Mouse (Mus musculus) liver, embryonic 13.5 days (tissue): ENCODE measurements around the gene Mtf2. TPM values are rescaled to one million over a fixed set of nuclear protein-coding genes. Genes with fewer than 3 reads are reported as not detected.
"Not testable (repeated sequence)": the region's sequence is repeated elsewhere in the genome, so short reads cannot be mapped to it uniquely, and the experiment has no call there.

Source experiments
- ATAC-seq: fragments of 200-750 bp; cut with Nextera tagmentation; 2 replicates; pipeline ENCODE4 v1.8.0; 2017; ENCODE audit warnings: low read depth, mild to moderate bottlenecking, moderate number of reproducible peaks, moderate library complexity
- DNase-seq: peaks from one replicate; pipeline ENCODE4 v3.0.0; 2022
- H3K27ac ChIP-seq: fragments of 300-500 bp; sonication (generic); 2 replicates; pipeline ENCODE4 v1.5.1; 2015; ENCODE audit warnings: moderate library complexity, mild to moderate bottlenecking, inconsistent platforms
- H3K27me3 ChIP-seq: fragments of 300-500 bp; sonication (generic); 2 replicates; pipeline ENCODE4 v1.6.1; 2015; ENCODE audit warnings: mild to moderate bottlenecking, inconsistent platforms
- H3K36me3 ChIP-seq: fragments of 300-500 bp; sonication (generic); 2 replicates; pipeline ENCODE4 v1.6.1; 2015; ENCODE audit warnings: mild to moderate bottlenecking, inconsistent platforms
- H3K4me1 ChIP-seq: fragments of 300-500 bp; sonication (generic); replicated peaks from 2 replicates; pipeline ENCODE4 v1.6.1; 2015; ENCODE audit warnings: inconsistent platforms
- H3K4me2 ChIP-seq: fragments of 300-500 bp; sonication (generic); 2 replicates; pipeline ENCODE4 v1.6.1; 2015; ENCODE audit warnings: inconsistent platforms, mild to moderate bottlenecking, moderate library complexity
- H3K4me3 ChIP-seq: fragments of 300-500 bp; sonication (generic); replicated peaks from 2 replicates; pipeline ENCODE4 v1.5.1; 2015; ENCODE audit warnings: mild to moderate bottlenecking, inconsistent platforms
- H3K9ac ChIP-seq: fragments of 300-500 bp; sonication (generic); 2 replicates; pipeline ENCODE4 v1.6.1; 2015; ENCODE audit warnings: mild to moderate bottlenecking, inconsistent platforms
- H3K9me3 ChIP-seq: fragments of 300-500 bp; sonication (generic); replicated peaks from 2 replicates; pipeline ENCODE4 v1.6.1; 2016; ENCODE audit warnings: inconsistent platforms
- WGBS: fragments of 180-500 bp; shearing (Covaris S2); methylation state at CpG from one replicate; pipeline ENCODE4 v1.1.7; 2015; ENCODE audit not compliant: insufficient replicate concordance; 5-methylcytosine and 5-hydroxymethylcytosine counted together
- polyA plus RNA-seq: library from polyadenylated mRNA; unstranded; fragments of >200 nt; fragmentation: Nextera tagmentation; extraction: Ambion mirVana; gene quantifications from 2 replicates; pipeline ENCODE4 v1.2.1, GENCODE M21; 2015

The Mtf2 gene
- polyA plus RNA-seq, 1 experiment from 2014 or later = 46.4 TPM

DNA sequence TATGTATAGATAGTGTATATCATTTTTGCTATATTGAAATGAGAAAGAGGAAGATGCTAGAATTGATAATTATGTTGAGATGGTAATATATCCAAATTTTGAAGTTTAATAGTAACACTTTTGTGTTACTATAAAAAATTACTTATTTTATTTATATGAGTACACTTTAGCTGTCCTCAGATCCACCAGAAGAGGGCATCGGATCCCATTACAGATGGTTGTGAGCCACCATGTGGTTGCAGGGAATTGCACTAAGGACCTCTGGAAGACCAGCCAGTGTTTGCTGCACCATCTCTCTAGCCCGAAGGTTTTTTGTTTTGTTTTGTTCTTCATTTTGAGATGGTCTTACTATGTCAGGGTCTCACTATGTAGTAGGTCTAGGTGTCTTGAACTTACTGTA is 20.0 kb downstream of the Mtf2 start:
- no peak overlapping the region for H3K27ac ChIP-seq
- H3K4me3 ChIP-seq = no peak overlapping the region
- H3K27me3 ChIP-seq = no peaks in the 10 kb centered on the region
- no peak overlapping the region for H3K4me2 ChIP-seq
- WGBS = 85% methylated on average over 2 of the region's 2 CpGs
- no peak overlapping the region for H3K9ac ChIP-seq
- H3K36me3 ChIP-seq = peaks cover 61% of the 10 kb centered on the region
- no peaks in the 10 kb centered on the region for H3K9me3 ChIP-seq
- ATAC-seq (no peak), DNase-seq (no peak)
- H3K4me1 ChIP-seq = no peaks in the 10 kb centered on the region

DNA sequence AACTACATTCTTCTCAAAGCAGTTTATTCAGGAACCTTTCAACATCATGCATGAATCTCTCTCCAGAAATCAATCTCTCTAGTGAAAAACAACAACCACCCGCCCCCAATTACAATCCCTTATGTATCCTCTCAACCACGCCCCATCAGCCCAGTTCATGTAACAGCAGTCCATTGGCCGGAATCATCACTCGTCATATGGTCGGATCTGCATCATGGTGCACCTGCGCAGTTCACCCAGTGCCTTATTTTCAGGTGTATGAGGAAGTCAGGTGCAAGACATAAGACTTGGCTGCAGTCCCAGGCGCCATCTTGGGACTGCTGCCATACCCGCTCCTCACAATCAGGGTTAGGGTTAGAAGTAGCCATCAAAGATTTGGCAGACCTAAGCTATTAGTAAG is 27.3 kb downstream of the Mtf2 start:
- not testable (repeated sequence) for H3K9ac ChIP-seq, DNase-seq, H3K9me3 ChIP-seq, ATAC-seq, H3K4me3 ChIP-seq, H3K4me2 ChIP-seq, H3K27me3 ChIP-seq, H3K4me1 ChIP-seq, H3K27ac ChIP-seq
- 88% methylated on average over 8 of the region's 8 CpGs for WGBS
- H3K36me3 ChIP-seq = peaks cover 63% of the 10 kb centered on the region

GRCm38 (mm10) chr5:108097676-108098075 is 32.2 kb downstream of the Mtf2 start:
- Histone ChIP-seq H3K36me3 (peaks cover 52% of the 10 kb centered on the region), H3K4me2 (no peak overlapping the region), H3K27ac (no peak overlapping the region), H3K9me3 (no peaks in the 10 kb centered on the region), H3K27me3 (no peaks in the 10 kb centered on the region), H3K9ac (no peak overlapping the region), H3K4me1 (no peaks in the 10 kb centered on the region), H3K4me3 (no peak overlapping the region)
- ATAC-seq (no peak), DNase-seq (no peak)
- WGBS = 80% methylated on average over 3 of the region's 3 CpGs

GRCm38 (mm10) chr5:108100196-108100595 is 34.7 kb downstream of the Mtf2 start:
- DNase-seq (no peak), ATAC-seq (no peak)
- peaks cover 52% of the 10 kb centered on the region for H3K36me3 ChIP-seq
- H3K27ac ChIP-seq = no peak overlapping the region
- H3K9me3 ChIP-seq = no peaks in the 10 kb centered on the region
- no peak overlapping the region for H3K4me2 ChIP-seq
- H3K9ac ChIP-seq = no peak overlapping the region
- H3K4me1 ChIP-seq = no peaks in the 10 kb centered on the region
- H3K4me3 ChIP-seq = no peak overlapping the region
- H3K27me3 ChIP-seq = no peaks in the 10 kb centered on the region

DNA sequence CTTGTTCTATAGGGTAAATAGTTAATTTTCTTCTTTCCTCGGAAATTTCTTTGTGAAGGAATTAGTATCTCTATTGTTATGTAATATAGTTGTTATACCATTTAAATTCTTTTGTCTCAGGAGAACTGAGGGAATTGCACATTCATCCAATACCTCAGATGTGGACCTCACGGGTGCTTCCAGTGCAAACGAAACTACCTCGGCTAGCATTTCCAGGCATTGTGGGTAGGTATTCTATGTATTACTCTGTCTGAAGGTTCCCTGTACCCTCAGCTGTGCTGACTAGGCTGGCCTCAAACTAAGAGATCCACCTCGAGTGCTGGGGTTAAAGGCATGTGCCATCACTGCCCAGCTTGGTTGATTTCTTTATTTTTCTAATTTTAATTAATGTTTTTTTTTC is 38.8 kb downstream of the Mtf2 start:
- Histone ChIP-seq H3K27me3 (no peaks in the 10 kb centered on the region), H3K4me2 (no peak overlapping the region), H3K27ac (no peak overlapping the region), H3K36me3 (peaks cover 44% of the 10 kb centered on the region), H3K9me3 (no peaks in the 10 kb centered on the region), H3K4me1 (no peaks in the 10 kb centered on the region), H3K9ac (no peak overlapping the region), H3K4me3 (no peak overlapping the region)
- WGBS = 82% methylated on average over 5 of the region's 5 CpGs
- DNase-seq (no peak), ATAC-seq (no peak)

DNA sequence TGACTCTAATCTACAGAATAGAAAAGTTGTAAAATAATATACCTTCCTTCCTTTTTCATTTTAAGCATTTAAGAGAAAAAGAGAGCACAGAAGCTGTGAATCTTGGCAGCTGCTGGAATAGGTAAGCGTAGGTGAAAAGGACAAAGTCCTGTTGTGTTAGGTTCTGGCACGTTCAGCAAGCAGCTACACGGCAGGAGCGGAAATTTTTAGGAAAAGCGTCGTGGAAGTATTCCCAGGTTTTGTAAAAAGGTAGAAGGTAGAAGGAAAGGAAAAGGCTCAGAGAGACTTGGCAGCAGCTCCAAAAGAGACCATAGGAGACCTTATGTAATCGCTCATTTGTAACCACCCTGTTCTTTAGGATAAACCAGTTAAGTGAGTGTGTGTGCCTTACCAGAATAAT is 43.9 kb downstream of the Mtf2 start:
- no peaks in the 10 kb centered on the region for H3K4me1 ChIP-seq
- no peak overlapping the region for H3K4me3 ChIP-seq
- ATAC-seq = no peak
- H3K27me3 ChIP-seq = no peaks in the 10 kb centered on the region
- H3K9ac ChIP-seq = no peak overlapping the region
- H3K27ac ChIP-seq = no peak overlapping the region
- no peak overlapping the region for H3K4me2 ChIP-seq
- WGBS = 89% methylated on average over 7 of the region's 7 CpGs
- no peaks in the 10 kb centered on the region for H3K9me3 ChIP-seq
- DNase-seq = no peak
- H3K36me3 ChIP-seq = peaks cover 25% of the 10 kb centered on the region

- Histone ChIP-seq H3K27me3 (no peaks in the 10 kb centered on the region), H3K4me3 (no peak overlapping the region), H3K4me2 (no peak overlapping the region), H3K27ac (no peak overlapping the region), H3K9me3 (no peaks in the 10 kb centered on the region), H3K4me1 (no peaks in the 10 kb centered on the region), H3K36me3 (peaks cover 5% of the 10 kb centered on the region; the same call in 1 of the 2 replicates), H3K9ac (no peak overlapping the region)
- WGBS = 86% methylated on average over 4 of the region's 4 CpGs
- DNase-seq (no peak), ATAC-seq (no peak)
These were observed 52.2 kb downstream of the Mtf2 start for GRCm38 (mm10) chr5:108117693-108118092.

DNA sequence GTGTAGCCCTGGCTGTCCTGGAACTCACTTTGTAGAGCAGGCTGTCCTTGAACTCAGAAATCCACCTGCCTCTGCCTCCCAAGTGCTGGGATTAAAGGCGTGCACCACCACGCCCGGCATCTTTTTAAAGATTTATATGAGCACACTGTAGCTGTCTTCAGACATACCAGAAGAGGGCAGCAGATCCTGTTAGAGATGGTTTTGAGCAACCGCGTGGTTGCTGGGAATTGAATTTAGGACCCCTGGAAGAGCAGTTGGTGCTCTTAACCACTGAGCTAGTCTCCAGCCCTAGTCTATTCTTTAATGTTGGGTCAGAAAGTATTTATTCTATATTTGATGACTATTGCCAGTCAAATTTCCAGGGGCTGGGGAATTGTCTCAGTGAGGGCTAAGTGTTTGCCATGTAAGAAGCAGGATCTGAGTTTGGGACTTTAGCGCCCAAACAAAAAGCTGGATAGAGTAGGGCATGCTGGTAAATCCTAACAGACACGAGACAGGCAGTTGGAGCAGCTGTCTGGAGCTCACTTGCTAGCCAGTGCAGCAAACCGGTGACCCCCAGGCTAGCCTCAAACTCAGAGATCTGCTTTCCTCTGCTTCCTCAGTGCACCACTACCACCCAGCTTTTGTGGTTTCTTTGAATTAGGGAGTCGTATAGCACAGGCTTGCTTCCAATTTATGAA is 54.9 kb downstream of the Mtf2 start:
- Histone ChIP-seq H3K4me1 (no peaks in the 10 kb centered on the region), H3K9ac (no peak overlapping the region), H3K4me2 (no peak overlapping the region), H3K36me3 (peaks cover 5% of the 10 kb centered on the region; the same call in 1 of the 2 replicates), H3K9me3 (no peaks in the 10 kb centered on the region), H3K27ac (no peak overlapping the region), H3K4me3 (no peak overlapping the region), H3K27me3 (no peaks in the 10 kb centered on the region)
- 75% methylated on average over 9 of the region's 9 CpGs for WGBS
- DNase-seq = no peak
- ATAC-seq = no peak

- Histone ChIP-seq H3K4me2 (peak overlapping the region; percentile 97), H3K9me3 (no peaks in the 10 kb centered on the region), H3K9ac (peak overlapping the region; percentile 90), H3K27ac (peak overlapping the region; percentile 84), H3K4me3 (peak overlapping the region; percentile 92), H3K27me3 (no peaks in the 10 kb centered on the region), H3K36me3 (peaks cover 7% of the 10 kb centered on the region), H3K4me1 (peaks cover 24% of the 10 kb centered on the region)
- ATAC-seq = peak; percentile 49
- no peak for DNase-seq
- under 1% methylated on average over 32 of the region's 32 CpGs for WGBS
These were observed 66.5 kb downstream of the Mtf2 start for GRCm38 (mm10) chr5:108131849-108132440.

GRCm38 (mm10) chr5:108132441-108133243 is 67.2 kb downstream of the Mtf2 start, which contains the start of the genes Tmed5 and Ccdc18:
Gene Tmed5, minus strand, starts transcription at chr5:108132620.
Gene Ccdc18, plus strand, starts transcription at chr5:108132875.
- Histone ChIP-seq H3K27ac (peak within 1 kb of the TSS; percentile 92), H3K36me3 (peaks cover 6% of the 10 kb centered on the region), H3K9me3 (no peaks in the 10 kb centered on the region), H3K9ac (peak within 1 kb of the TSS; percentile 90), H3K27me3 (no peaks in the 10 kb centered on the region), H3K4me1 (peaks cover 24% of the 10 kb centered on the region), H3K4me2 (peak within 1 kb of the TSS; percentile 97), H3K4me3 (peak within 1 kb of the TSS; percentile 92)
- WGBS = under 1% methylated on average over 65 of the region's 65 CpGs
- peak; percentile 98 for DNase-seq
- peak; percentile 99 for ATAC-seq

- no peak overlapping the region for H3K27ac ChIP-seq
These were observed 87.1 kb downstream of the Mtf2 start for GRCm38 (mm10) chr5:108152592-108152991.

More at GRCm38 (mm10) chr5:108152592-108152991, 87.1 kb downstream of the Mtf2 start:
- Histone ChIP-seq H3K27me3 (no peaks in the 10 kb centered on the region), H3K4me2 (no peak overlapping the region), H3K9me3 (no peaks in the 10 kb centered on the region), H3K4me1 (no peaks in the 10 kb centered on the region), H3K9ac (no peak overlapping the region), H3K36me3 (no peaks in the 10 kb centered on the region), H3K4me3 (no peak overlapping the region)
- ATAC-seq (no peak), DNase-seq (no peak)
- WGBS = 77% methylated on average over 1 of the region's 1 CpGs
